Mouse (Mus musculus) testis, adult 2 months (tissue): ENCODE measurements at regions not wholly inside any gene's neighbourhood (a gene's known extent, or its start where the extent isn't known, plus 50 kb on each side); places are given as distances from the start of the nearest gene placed in this dataset.

Source experiments
- H3K27ac ChIP-seq: fragments of 200-500 bp; 2 replicates; pipeline ENCODE4 v1.5.1; 2012; ENCODE audit warnings: low read depth, low read length; ENCODE audit not compliant: control insufficient read depth, insufficient read depth
- H3K27me3 ChIP-seq: fragments of 200-500 bp; 2 replicates; pipeline ENCODE4 v1.6.1; 2012; ENCODE audit warnings: mild to moderate bottlenecking, low read length, moderate library complexity; ENCODE audit not compliant: control insufficient read depth, insufficient read depth
- H3K36me3 ChIP-seq: fragments of 200-500 bp; 2 replicates; pipeline ENCODE4 v1.6.1; 2012; ENCODE audit warnings: mild to moderate bottlenecking, low read length; ENCODE audit not compliant: control insufficient read depth, insufficient read depth
- H3K4me1 ChIP-seq: fragments of 200-500 bp; 2 replicates; pipeline ENCODE4 v1.6.1; 2012; ENCODE audit warnings: low read length; ENCODE audit not compliant: control insufficient read depth, insufficient read depth
- H3K4me3 ChIP-seq: fragments of 200-500 bp; 2 replicates; pipeline ENCODE4 v1.5.1; 2012; ENCODE audit warnings: low read depth, mild to moderate bottlenecking, low read length, moderate library complexity, mixed read lengths; ENCODE audit not compliant: control insufficient read depth
- CTCF ChIP-seq: fragments of 200-500 bp; IDR thresholded peaks from 2 replicates; pipeline ENCODE4 v1.5.1; 2012; ENCODE audit warnings: low read depth, mild to moderate bottlenecking, inconsistent platforms, low read length, moderate library complexity; ENCODE audit not compliant: control insufficient read depth, insufficient read depth, insufficient replicate concordance
- POLR2A ChIP-seq: fragments of 200-500 bp; IDR thresholded peaks from 2 replicates; pipeline ENCODE4 v1.6.1; 2012; ENCODE audit warnings: low read depth, mild to moderate bottlenecking, inconsistent platforms, low read length, moderate library complexity; ENCODE audit not compliant: control insufficient read depth

DNA sequence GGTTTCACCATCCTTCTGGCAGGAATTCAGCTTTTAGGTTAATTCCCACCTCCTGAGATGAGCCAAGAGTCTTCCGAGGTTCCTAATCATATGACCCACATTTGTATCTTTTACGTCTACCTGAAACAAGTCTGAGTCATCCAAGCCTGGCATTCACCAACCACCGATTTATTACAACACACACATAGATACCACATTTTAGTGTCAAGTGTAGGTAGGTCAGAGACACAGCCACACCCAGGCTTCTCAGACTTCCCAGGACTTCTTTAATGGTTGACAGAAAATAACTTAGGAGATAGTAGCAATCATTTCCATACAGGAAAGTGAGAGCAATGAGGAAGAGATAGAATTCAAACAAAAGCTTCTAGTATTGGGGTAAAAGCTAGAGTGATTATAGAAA lies 189.2 kb upstream of the Gm10306 start:
- H3K27ac ChIP-seq, result no peak overlapping the region
- no peaks in the 10 kb centered on the region for H3K4me1 ChIP-seq
- H3K4me3 ChIP-seq, result no peak overlapping the region
- TF ChIP-seq CTCF (no peak), POLR2A (no peak)
- no peaks in the 10 kb centered on the region for H3K27me3 ChIP-seq
- H3K36me3 ChIP-seq, result no peaks in the 10 kb centered on the region

DNA sequence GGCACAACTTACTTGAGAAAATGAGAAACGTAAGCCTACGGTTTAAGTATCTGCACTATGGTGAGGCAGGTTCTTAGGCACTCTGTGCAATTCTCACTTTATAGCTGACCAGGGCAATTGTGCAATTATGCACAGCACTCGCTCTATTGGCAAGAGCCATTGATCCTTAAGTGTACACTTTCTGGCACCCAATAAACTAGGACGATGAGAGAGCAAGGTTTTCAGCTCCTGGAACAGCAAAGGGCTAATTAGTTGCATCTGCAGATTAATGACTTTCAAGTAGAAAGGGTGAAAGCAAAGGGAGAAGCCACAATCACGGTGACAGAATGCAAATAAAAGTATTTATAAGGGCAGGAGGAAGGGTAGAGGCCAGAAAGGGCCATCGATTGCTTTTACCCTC lies 185.4 kb upstream of the Gm10306 start:
- no peak for TF ChIP-seq CTCF
- no peak for TF ChIP-seq POLR2A

DNA sequence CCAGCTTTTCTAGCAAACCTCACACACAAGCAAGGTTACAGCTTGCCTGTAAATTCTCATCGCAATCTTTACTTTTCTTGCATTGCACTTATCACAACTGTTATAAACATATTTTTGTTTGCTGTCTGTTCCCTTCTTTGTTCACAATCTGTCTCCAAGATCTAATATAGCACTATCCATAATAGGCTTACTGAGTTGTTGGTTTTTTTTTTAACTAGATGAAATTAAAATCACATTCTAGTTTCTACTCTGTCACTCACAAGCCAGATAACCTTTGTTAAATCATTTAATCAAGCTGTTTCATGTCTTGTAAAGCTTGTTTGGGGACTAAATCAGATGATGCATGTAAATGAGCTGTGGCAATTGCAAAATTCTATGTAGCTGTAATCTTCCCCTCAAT lies 180.1 kb upstream of the Gm10306 start:
- no peak overlapping the region for H3K27ac ChIP-seq
- TF ChIP-seq POLR2A (no peak), CTCF (no peak)
- no peaks in the 10 kb centered on the region for H3K27me3 ChIP-seq
- no peaks in the 10 kb centered on the region for H3K4me1 ChIP-seq
- no peak overlapping the region for H3K4me3 ChIP-seq
- H3K36me3 ChIP-seq, result no peaks in the 10 kb centered on the region

More for the DNA sequence above, 185.4 kb upstream of the Gm10306 start:
- H3K4me1 ChIP-seq, result no peaks in the 10 kb centered on the region
- no peak overlapping the region for H3K4me3 ChIP-seq
- H3K27ac ChIP-seq, result no peak overlapping the region
- H3K27me3 ChIP-seq, result no peaks in the 10 kb centered on the region
- H3K36me3 ChIP-seq, result no peaks in the 10 kb centered on the region

- Histone ChIP-seq H3K27me3 (no peaks in the 10 kb centered on the region), H3K27ac (no peak overlapping the region), H3K4me1 (no peaks in the 10 kb centered on the region), H3K4me3 (no peak overlapping the region), H3K36me3 (no peaks in the 10 kb centered on the region)
- TF ChIP-seq CTCF (no peak), POLR2A (no peak)
These were observed 170.6 kb upstream of the Gm10306 start for GRCm38 (mm10) chr4:94385703-94386102.

DNA sequence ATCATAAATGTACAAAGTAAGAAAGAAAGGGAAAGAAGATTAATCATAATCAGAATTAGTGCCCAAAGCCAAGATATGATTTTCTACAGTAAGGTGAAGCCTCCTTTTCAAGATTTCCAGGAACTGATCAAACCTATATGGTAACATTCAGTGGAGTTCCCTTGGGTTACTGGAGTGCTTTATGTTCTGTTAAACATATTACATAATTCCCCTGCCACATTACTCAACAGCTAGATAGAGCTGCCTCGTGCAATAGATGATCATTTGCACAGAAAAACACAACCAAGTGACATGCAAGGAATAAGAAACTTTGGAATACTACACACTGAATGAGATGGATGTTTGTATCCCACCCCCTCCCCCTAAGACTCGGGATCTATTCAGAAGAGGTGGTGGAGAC lies 168.0 kb upstream of the Gm10306 start:
- no peak for TF ChIP-seq CTCF
- no peak for TF ChIP-seq POLR2A
- Histone ChIP-seq H3K36me3 (no peaks in the 10 kb centered on the region), H3K4me3 (no peak overlapping the region), H3K27ac (no peak overlapping the region), H3K4me1 (no peaks in the 10 kb centered on the region), H3K27me3 (no peaks in the 10 kb centered on the region)

DNA sequence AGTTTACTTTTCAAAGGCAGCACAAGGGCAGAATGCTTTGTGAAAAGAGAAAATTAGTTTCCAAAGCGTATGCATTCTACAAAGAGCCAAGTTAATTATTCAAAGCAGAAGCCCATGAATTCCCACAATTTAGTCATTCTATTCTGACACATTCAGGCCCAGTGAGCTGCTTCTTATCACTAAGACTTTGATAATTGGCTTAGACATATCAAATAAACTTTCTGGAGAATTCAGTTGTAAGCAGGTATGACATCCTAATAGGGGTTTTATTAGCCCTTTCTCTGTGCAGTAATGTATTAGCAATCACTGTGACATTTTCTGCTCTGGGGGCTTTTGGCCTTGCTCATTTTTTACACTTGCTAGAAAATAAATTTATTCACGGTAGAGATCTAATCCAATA lies 161.9 kb upstream of the Gm10306 start:
- Histone ChIP-seq H3K4me1 (no peaks in the 10 kb centered on the region), H3K27ac (no peak overlapping the region), H3K4me3 (no peak overlapping the region), H3K36me3 (no peaks in the 10 kb centered on the region), H3K27me3 (no peaks in the 10 kb centered on the region)
- no peak for TF ChIP-seq POLR2A
- no peak for TF ChIP-seq CTCF

- TF ChIP-seq POLR2A, result no peak
- no peak for TF ChIP-seq CTCF
- Histone ChIP-seq H3K27ac (no peak overlapping the region), H3K27me3 (no peaks in the 10 kb centered on the region), H3K4me1 (no peaks in the 10 kb centered on the region), H3K36me3 (no peaks in the 10 kb centered on the region), H3K4me3 (no peak overlapping the region)
These were observed 159.1 kb upstream of the Gm10306 start for GRCm38 (mm10) chr4:94397284-94397683.

GRCm38 (mm10) chr4:94406922-94407321 lies 149.4 kb upstream of the Gm10306 start:
- H3K36me3 ChIP-seq, result no peaks in the 10 kb centered on the region
- H3K4me3 ChIP-seq, result no peak overlapping the region
- H3K27me3 ChIP-seq, result no peaks in the 10 kb centered on the region
- no peak overlapping the region for H3K27ac ChIP-seq
- TF ChIP-seq POLR2A, result no peak
- TF ChIP-seq CTCF, result no peak
- no peaks in the 10 kb centered on the region for H3K4me1 ChIP-seq
